Mouse (Mus musculus) ES-E14 (cell line): Measurements from ENCODE around the gene Sprr2h. TPM values are rescaled to one million over a fixed set of nuclear protein-coding genes. Genes with fewer than 3 reads are reported as not detected.

ENCODE experiments used
- DNase-seq: peaks from one replicate; pipeline ENCODE4 v3.0.0-alpha.2; 2013; ENCODE audit warnings: low read depth, low spot score
- H3K27ac ChIP-seq: 2 replicates; pipeline ENCODE4 v1.5.1; 2012; ENCODE audit warnings: low read depth, mild to moderate bottlenecking, low read length, moderate library complexity, mixed read lengths; ENCODE audit not compliant: poor library complexity, insufficient read depth, severe bottlenecking
- H3K36me3 ChIP-seq: 2 replicates; pipeline ENCODE4 v1.6.1; 2012; ENCODE audit warnings: mild to moderate bottlenecking, low read length, moderate library complexity, mixed read lengths; ENCODE audit not compliant: control insufficient read depth, poor library complexity, insufficient read depth, severe bottlenecking
- H3K4me1 ChIP-seq, 2 experiments: fragments of 150-350 bp in 1 of 2; sonication (generic) in 1 of 2; 2 replicates each; pipeline ENCODE4 v1.6.1; 2012; ENCODE audit warnings: low read length in 2 of 2, mild to moderate bottlenecking in 1 of 2, mixed read lengths in 1 of 2; ENCODE audit not compliant: control insufficient read depth in 2 of 2, insufficient read depth in 2 of 2, poor library complexity in 1 of 2
- H3K4me3 ChIP-seq, 2 experiments: fragments of 150-350 bp in 1 of 2; sonication (generic) in 1 of 2; 2 replicates each; pipeline ENCODE4 v1.5.1; 2012; ENCODE audit warnings: low read length in 2 of 2, low read depth in 1 of 2, mild to moderate bottlenecking in 1 of 2, mixed read lengths in 1 of 2; ENCODE audit not compliant: insufficient read depth in 1 of 2, poor library complexity in 1 of 2, severe bottlenecking in 1 of 2
- H3K9ac ChIP-seq: 2 replicates; pipeline ENCODE4 v1.6.1; 2012; ENCODE audit warnings: low read depth, mild to moderate bottlenecking, low read length, mixed read lengths; ENCODE audit not compliant: poor library complexity, insufficient read depth, severe bottlenecking
- H3K9me3 ChIP-seq: fragments of 150-350 bp; sonication (generic); 2 replicates; pipeline ENCODE4 v1.6.1; 2012; ENCODE audit warnings: low read depth, mild to moderate bottlenecking, low read length; ENCODE audit not compliant: control insufficient read depth, insufficient read depth
- CHD2 ChIP-seq: IDR thresholded peaks from 2 replicates; pipeline ENCODE4 v1.6.1; 2014; ENCODE audit warnings: mild to moderate bottlenecking, low read depth, low read length, inconsistent platforms
- HCFC1 ChIP-seq: IDR thresholded peaks from 2 replicates; pipeline ENCODE4 v1.6.1; 2012; ENCODE audit warnings: low read length, inconsistent platforms, borderline replicate concordance; ENCODE audit not compliant: insufficient read depth
- MAFK ChIP-seq: IDR thresholded peaks from 2 replicates; pipeline ENCODE4 v1.6.1; 2014; ENCODE audit warnings: mild to moderate bottlenecking, low read depth, low read length, inconsistent platforms; ENCODE audit not compliant: insufficient read depth
- ZC3H11A ChIP-seq: IDR thresholded peaks from 2 replicates; pipeline ENCODE4 v1.6.1; 2012; ENCODE audit warnings: low read depth, mild to moderate bottlenecking, inconsistent platforms, low read length, borderline replicate concordance
- ZNF384 ChIP-seq: IDR thresholded peaks from 2 replicates; pipeline ENCODE4 v1.6.1; 2012; ENCODE audit warnings: low read depth, low read length, inconsistent platforms
- in situ Hi-C, 2 experiments: fragments of 600-800 bp; cut with MboI; formaldehyde crosslinking; loops; one replicate each; pipeline ENCODE4 v1.15.1; 2025; ENCODE audit warnings: low sequenced_read_pairs in 2 of 2, inconsistent platforms in 1 of 2; ENCODE audit not compliant: unreplicated experiment in 2 of 2
- total RNA-seq: library from RNA; depleted of rRNA; stranded (reverse); fragments of 300-350 nt; gene quantifications from 2 replicates; pipeline ENCODE4 v1.2.3, GENCODE M21; 2012

Sprr2h gene
- total RNA-seq, 1 experiment: not detected

DNA sequence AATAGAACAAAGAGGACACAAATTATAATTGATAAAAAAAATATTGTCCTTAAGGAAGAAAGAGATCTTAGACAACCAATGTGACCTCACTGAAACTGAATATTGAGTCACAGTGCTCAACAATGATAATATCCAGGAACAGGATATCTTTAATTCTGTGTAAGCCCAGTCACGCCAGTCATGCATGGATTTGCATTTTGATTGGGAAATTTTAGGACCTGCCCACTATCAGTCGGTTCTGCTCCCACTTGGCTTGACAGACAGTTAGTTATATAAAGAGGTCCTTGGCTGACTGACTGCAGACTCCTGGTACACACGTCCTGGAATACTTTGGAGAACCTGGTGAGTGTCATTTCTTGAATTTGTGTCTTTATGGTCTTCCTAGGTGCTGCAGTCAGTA lies 20.6 kb upstream of the Sprr2h start, which contains the start of gene Sprr2f:
Gene Sprr2f, plus strand, starts transcription at position 301 of the 400 bp plus-strand sequence.
- no peak within 1 kb of the TSS for H3K27ac ChIP-seq
- no peaks in the 10 kb centered on the region for H3K36me3 ChIP-seq
- H3K4me3 ChIP-seq: no peak within 1 kb of the TSS
- DNase-seq: no peak
- no peak within 1 kb of the TSS for H3K9ac ChIP-seq
- TF ChIP-seq ZC3H11A (no peak), MAFK (no peak), HCFC1 (no peak), ZNF384 (no peak), CHD2 (no peak)
- H3K9me3 ChIP-seq: no peaks in the 10 kb centered on the region
- in situ Hi-C loops: no loop called here
- no peaks in the 10 kb centered on the region for H3K4me1 ChIP-seq

DNA sequence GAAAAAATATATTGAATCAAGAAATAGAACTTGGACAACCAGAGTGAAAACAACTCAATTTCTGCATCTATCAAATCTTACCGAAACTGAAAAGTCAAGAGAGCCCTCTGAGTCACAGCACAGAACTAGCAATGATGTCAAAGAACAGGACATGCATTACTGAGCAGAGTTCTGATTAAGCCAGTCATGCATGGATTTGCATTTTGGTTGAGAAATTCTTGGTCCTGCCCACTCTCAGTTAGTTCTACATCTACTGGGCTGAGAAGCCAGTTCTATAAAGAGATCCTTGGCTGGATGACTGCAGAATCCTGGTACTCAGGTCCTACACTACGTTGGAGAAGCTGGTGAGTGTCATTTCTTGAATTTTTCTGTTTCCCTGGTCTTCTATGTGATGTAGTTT lies 11.9 kb upstream of the Sprr2h start:
- in situ Hi-C loops: no loop called here
- no peak for DNase-seq

DNA sequence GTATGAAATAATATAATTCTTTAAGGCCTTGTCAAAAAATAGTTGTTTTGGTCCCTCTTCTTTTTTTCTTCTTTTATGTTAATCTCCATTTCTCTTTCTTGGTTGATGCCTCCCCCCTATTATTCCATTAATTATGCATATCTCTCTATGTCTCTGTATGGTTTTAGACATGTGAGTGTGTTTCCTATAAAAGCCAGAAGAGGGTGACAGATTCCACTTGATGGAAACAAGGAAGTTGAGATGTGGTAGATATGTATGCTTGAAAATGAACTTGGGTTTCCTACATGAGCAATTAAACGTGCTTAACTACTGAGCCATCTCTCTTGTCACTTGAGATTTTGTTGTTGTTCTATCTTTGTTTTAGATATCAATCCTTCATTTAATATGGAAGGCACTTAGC lies 8.8 kb downstream of the Sprr2h start:
- Histone ChIP-seq H3K27ac (no peak overlapping the region), H3K4me1 (no peaks in the 10 kb centered on the region), H3K9me3 (no peaks in the 10 kb centered on the region), H3K9ac (no peak overlapping the region), H3K36me3 (no peaks in the 10 kb centered on the region), H3K4me3 (no peak overlapping the region)
- TF ChIP-seq ZNF384 (no peak), HCFC1 (no peak), ZC3H11A (no peak), CHD2 (no peak), MAFK (no peak)
- DNase-seq: no peak
- in situ Hi-C loops: no loop called here

More for the DNA sequence above, 11.9 kb upstream of the Sprr2h start:
- H3K36me3 ChIP-seq: no peaks in the 10 kb centered on the region
- no peak overlapping the region for H3K27ac ChIP-seq
- no peak overlapping the region for H3K9ac ChIP-seq
- no peaks in the 10 kb centered on the region for H3K9me3 ChIP-seq
- TF ChIP-seq ZC3H11A: no peak
- no peak for TF ChIP-seq ZNF384
- no peak for TF ChIP-seq MAFK
- H3K4me1 ChIP-seq: no peaks in the 10 kb centered on the region
- H3K4me3 ChIP-seq: no peak overlapping the region

DNA sequence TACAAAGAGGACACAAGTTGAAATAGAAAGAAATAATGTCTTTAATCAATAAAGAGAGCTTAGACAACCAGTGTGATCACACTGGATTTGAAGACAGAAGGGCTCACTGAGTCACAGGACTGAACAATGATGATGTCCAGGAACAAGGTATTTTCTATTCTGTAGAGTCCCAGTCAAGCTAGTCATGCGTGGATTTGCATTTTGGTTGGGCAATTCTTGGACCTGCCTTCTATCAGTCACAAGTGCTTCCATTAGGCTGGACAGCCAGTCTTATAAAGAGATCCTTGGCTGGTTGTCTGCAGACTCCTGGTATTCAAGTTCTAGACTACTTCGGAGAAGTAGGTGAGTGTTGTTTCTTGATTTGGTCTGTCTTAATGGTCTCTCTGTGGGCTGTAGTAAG lies 22.2 kb downstream of the Sprr2h start, which contains the start of gene Sprr2i:
Gene Sprr2i, plus strand, starts transcription at position 301 of the 400 bp plus-strand sequence.
- Histone ChIP-seq H3K36me3 (no peaks in the 10 kb centered on the region), H3K4me3 (no peak within 1 kb of the TSS), H3K9ac (no peak within 1 kb of the TSS), H3K4me1 (no peaks in the 10 kb centered on the region), H3K27ac (no peak within 1 kb of the TSS), H3K9me3 (no peaks in the 10 kb centered on the region)
- no peak for TF ChIP-seq HCFC1
- TF ChIP-seq MAFK: no peak
- TF ChIP-seq ZC3H11A: no peak
- TF ChIP-seq CHD2: no peak
- TF ChIP-seq ZNF384: no peak
- no peak for DNase-seq
- in situ Hi-C loops: no loop called here

DNA sequence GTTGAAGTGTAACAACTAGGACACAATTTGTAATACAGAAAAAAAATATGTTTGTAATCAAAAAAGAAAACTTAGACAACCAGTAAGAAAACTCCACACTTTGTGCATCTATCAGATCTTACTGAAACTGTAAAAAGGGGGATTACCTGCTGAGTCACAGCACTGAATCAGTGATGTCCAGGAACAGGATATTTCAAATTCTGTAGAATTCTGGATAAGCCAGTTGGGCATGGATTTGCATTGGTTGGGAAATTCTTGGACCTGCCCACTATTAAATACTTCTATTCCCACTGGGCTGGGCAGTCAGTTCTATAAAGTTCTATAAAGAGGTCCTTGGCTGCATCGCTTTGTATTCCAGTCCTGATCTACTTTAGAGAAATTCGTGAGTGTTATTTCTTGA lies 32.3 kb downstream of the Sprr2h start, which contains the start of gene Sprr2j-ps:
Gene Sprr2j-ps, plus strand, starts transcription at position 301 of the 400 bp plus-strand sequence.
- Histone ChIP-seq H3K36me3 (no peaks in the 10 kb centered on the region), H3K4me3 (no peak within 1 kb of the TSS), H3K4me1 (no peaks in the 10 kb centered on the region), H3K9ac (no peak within 1 kb of the TSS), H3K27ac (no peak within 1 kb of the TSS), H3K9me3 (no peaks in the 10 kb centered on the region)
- TF ChIP-seq ZC3H11A: no peak
- TF ChIP-seq MAFK: no peak
- TF ChIP-seq CHD2: no peak
- TF ChIP-seq HCFC1: no peak
- no peak for TF ChIP-seq ZNF384
- in situ Hi-C loops: no loop called here
- no peak for DNase-seq
